18 mouse cellular contexts compared by ENCODE assay signal in genomic region chr6:38823827-38824226, GRCm38 (mm10). TPM values are rescaled to one million over a fixed set of nuclear protein-coding genes. Genes with fewer than 3 reads are reported as not detected.
DNase-seq lines count a peak whose midpoint lies in the region; ATAC-seq and TF ChIP-seq lines count a peak whose summit lies in the region.
"Had no signal": no experiment of that assay in that cellular context is flagged by ENCODE, and none has a peak within 500 bp of the region (broad histone marks: within the 10 kb centered on the region; RNA-seq: fewer than 3 reads in every experiment).

No protein-coding gene starts in this region.

- H3K27ac ChIP-seq in liver, embryonic 12.5 days: no peak overlapping the region
- peak overlapping the region; percentile 54 for H3K27ac ChIP-seq in liver, embryonic 16.5 days (ENCODE audit: low read length)
- no peak overlapping the region for H3K27ac ChIP-seq in hindbrain, postnatal 0 days
- H3K27ac ChIP-seq in intestine, embryonic 16.5 days (ENCODE audit: low read length): no peak overlapping the region
- H3K27ac ChIP-seq: embryonic facial prominence, embryonic 15.5 days; heart, embryonic 15.5 days; hindbrain, embryonic 12.5 days; intestine, embryonic 15.5 days; midbrain, embryonic 10.5 days; neural tube, embryonic 15.5 days had no signal

- peak overlapping the region; percentile 3; the same call in 1 of the 2 replicates for H3K9ac ChIP-seq in liver, embryonic 12.5 days
- no peak overlapping the region for H3K9ac ChIP-seq in liver, embryonic 16.5 days (ENCODE audit: low read depth, low read length)
- H3K9ac ChIP-seq in hindbrain, postnatal 0 days (replicated peaks; ENCODE audit: low read length): no peak overlapping the region
- H3K9ac ChIP-seq in intestine, embryonic 16.5 days (ENCODE audit: low read depth, low read length): no peak overlapping the region
- H3K9ac ChIP-seq: embryonic facial prominence, embryonic 15.5 days; heart, embryonic 15.5 days; hindbrain, embryonic 12.5 days; intestine, embryonic 15.5 days; neural tube, embryonic 15.5 days had no signal

- DNase-seq in adrenal gland, adult 2 months: peak; percentile 72
- no peak for DNase-seq in adrenal gland, adult 18-20 months (ENCODE audit: low spot score in 2 of 2)
- DNase-seq in liver: no peak
- DNase-seq in adrenal gland, adult 8-10 months: peak; percentile 66
- DNase-seq in hindbrain, postnatal 0 days (ENCODE audit: low spot score): no peak
- DNase-seq: B cell, adult 2 months; cerebellum, adult 2 months; layer of hippocampus, postnatal 36 days; retina, postnatal 1 day had no signal

- ATAC-seq in liver, embryonic 12.5 days: no peak
- no peak for ATAC-seq in liver, embryonic 16.5 days (ENCODE audit: low read depth)
- ATAC-seq in hindbrain, postnatal 0 days: no peak
- ATAC-seq in intestine, embryonic 16.5 days: no peak
- ATAC-seq: intestine, embryonic 15.5 days had no signal

- no peaks in the 10 kb centered on the region for H3K9me3 ChIP-seq in liver, embryonic 12.5 days (replicated peaks)
- H3K9me3 ChIP-seq in liver, embryonic 16.5 days (replicated peaks; ENCODE audit: control insufficient read depth, low read length): no peaks in the 10 kb centered on the region
- H3K9me3 ChIP-seq in hindbrain, postnatal 0 days (ENCODE audit: low read length): no peaks in the 10 kb centered on the region
- no peaks in the 10 kb centered on the region for H3K9me3 ChIP-seq in intestine, embryonic 16.5 days (ENCODE audit: control insufficient read depth, low read length)
- H3K9me3 ChIP-seq: embryonic facial prominence, embryonic 15.5 days; heart, embryonic 15.5 days; hindbrain, embryonic 12.5 days; intestine, embryonic 15.5 days; midbrain, embryonic 10.5 days; neural tube, embryonic 15.5 days had no signal

- H3K27me3 ChIP-seq in liver, embryonic 12.5 days (replicated peaks): no peaks in the 10 kb centered on the region
- no peaks in the 10 kb centered on the region for H3K27me3 ChIP-seq in liver, embryonic 16.5 days (ENCODE audit: control insufficient read depth, insufficient read depth, low read depth, low read length)
- H3K27me3 ChIP-seq in hindbrain, postnatal 0 days (ENCODE audit: insufficient read depth, low read length): no peaks in the 10 kb centered on the region
- H3K27me3 ChIP-seq in intestine, embryonic 16.5 days (replicated peaks; ENCODE audit: control insufficient read depth, insufficient read depth, low read length): no peaks in the 10 kb centered on the region
- H3K27me3 ChIP-seq: embryonic facial prominence, embryonic 15.5 days; heart, embryonic 15.5 days; hindbrain, embryonic 12.5 days; intestine, embryonic 15.5 days; neural tube, embryonic 15.5 days had no signal

- H3K4me1 ChIP-seq in liver, embryonic 12.5 days: peaks cover 69% of the 10 kb centered on the region
- H3K4me1 ChIP-seq in liver, embryonic 16.5 days (ENCODE audit: control insufficient read depth, low read depth, low read length): peaks cover 48% of the 10 kb centered on the region
- H3K4me1 ChIP-seq in hindbrain, postnatal 0 days (ENCODE audit: insufficient read depth, low read length): no peaks in the 10 kb centered on the region
- peaks cover 21% of the 10 kb centered on the region for H3K4me1 ChIP-seq in intestine, embryonic 16.5 days (ENCODE audit: control insufficient read depth, insufficient read depth, low read length)
- H3K4me1 ChIP-seq: embryonic facial prominence, embryonic 15.5 days; hindbrain, embryonic 12.5 days; midbrain, embryonic 10.5 days; neural tube, embryonic 15.5 days had no signal

- H3K36me3 ChIP-seq in liver, embryonic 12.5 days: peaks cover 40% of the 10 kb centered on the region
- peaks cover 14% of the 10 kb centered on the region for H3K36me3 ChIP-seq in liver, embryonic 16.5 days (ENCODE audit: control insufficient read depth, insufficient read depth)
- H3K36me3 ChIP-seq in hindbrain, postnatal 0 days (ENCODE audit: insufficient read depth, low read length): peaks cover 2% of the 10 kb centered on the region; the same call in 1 of the 2 replicates
- H3K36me3 ChIP-seq in intestine, embryonic 16.5 days (ENCODE audit: control insufficient read depth, insufficient read depth, low read length): peaks cover 2% of the 10 kb centered on the region; the same call in 1 of the 2 replicates

- TF ChIP-seq CTCF in hindbrain, postnatal 0 days (IDR thresholded peaks at IDR 0.05; ENCODE audit: low read depth): no peak

- no peak overlapping the region for H3K4me2 ChIP-seq in liver, embryonic 12.5 days
- no peak overlapping the region for H3K4me2 ChIP-seq in liver, embryonic 16.5 days (ENCODE audit: low read depth, low read length)
- no peak overlapping the region for H3K4me2 ChIP-seq in hindbrain, postnatal 0 days (ENCODE audit: low read depth, low read length)
- no peak overlapping the region for H3K4me2 ChIP-seq in intestine, embryonic 16.5 days (ENCODE audit: low read depth, low read length)
- H3K4me2 ChIP-seq: embryonic facial prominence, embryonic 15.5 days; heart, embryonic 15.5 days; hindbrain, embryonic 12.5 days; intestine, embryonic 15.5 days; neural tube, embryonic 15.5 days had no signal

- no peak overlapping the region for H3K4me3 ChIP-seq in liver, embryonic 12.5 days
- H3K4me3 ChIP-seq in liver, embryonic 16.5 days (ENCODE audit: low read depth, low read length): no peak overlapping the region
- no peak overlapping the region for H3K4me3 ChIP-seq in hindbrain, postnatal 0 days (ENCODE audit: low read length)
- no peak overlapping the region for H3K4me3 ChIP-seq in intestine, embryonic 16.5 days (ENCODE audit: low read length)
- H3K4me3 ChIP-seq: embryonic facial prominence, embryonic 15.5 days; heart, embryonic 15.5 days; hindbrain, embryonic 12.5 days; intestine, embryonic 15.5 days; midbrain, embryonic 10.5 days; neural tube, embryonic 15.5 days had no signal

RNA-seq across cellular contexts. Expression of gene Tbxas1, which starts 51.4 kb away (rescaled TPM):
- 1 to 10 TPM; 7.5 to 8.5 TPM for total RNA-seq in adrenal gland, adult 2 months (2021)
- 3.3 and 4.0 TPM in 2 replicates for polyA plus RNA-seq in adrenal gland, adult 2 months (2012; rRNA removed)
- 1 to 10 TPM; 6.4 to 6.6 TPM for total RNA-seq in adrenal gland, adult 18-20 months (2021)
- polyA plus RNA-seq in liver, embryonic 12.5 days (2016; fragmentation: Nextera tagmentation; extraction: Ambion mirVana): 11.3 and 12.9 TPM in 2 replicates
- 10 to 100 TPM in 2 of 4 experiments, 1 to 10 TPM in 2; 6.9 to 10.5 (median 9.8) TPM for total RNA-seq in adrenal gland, adult 8-10 months (2022)
- 10.8 and 12.8 TPM in 2 replicates for polyA plus RNA-seq in liver, embryonic 16.5 days (2015; fragmentation: Nextera tagmentation; extraction: Ambion mirVana)
- total RNA-seq in hindbrain, postnatal 0 days (2014; rRNA removed): 2.0 and 4.3 TPM in 2 replicates
- polyA plus RNA-seq in hindbrain, postnatal 0 days (2015; fragmentation: Nextera tagmentation; extraction: Ambion mirVana): 2.1 and 2.4 TPM in 2 replicates
- 4.3 and 4.8 TPM in 2 replicates for polyA plus RNA-seq in intestine, embryonic 16.5 days (2015; fragmentation: Nextera tagmentation; extraction: Ambion mirVana)

RNA-seq across cellular contexts. Expression of gene Hipk2, which starts 52.1 kb away (rescaled TPM):
- total RNA-seq in adrenal gland, adult 2 months (2021): 100 to 1,000 TPM in 1 of 2 experiments, 10 to 100 TPM in 1; 98.6 to 163 TPM
- 85.1 and 97.1 TPM in 2 replicates for polyA plus RNA-seq in adrenal gland, adult 2 months (2012; rRNA removed)
- total RNA-seq in adrenal gland, adult 18-20 months (2021): 100 to 1,000 TPM; 102 to 135 TPM
- polyA plus RNA-seq in liver, embryonic 12.5 days (2016; fragmentation: Nextera tagmentation; extraction: Ambion mirVana): 26.8 and 28.9 TPM in 2 replicates
- total RNA-seq in adrenal gland, adult 8-10 months (2022): 100 to 1,000 TPM; 143 to 161 (median 151) TPM
- polyA plus RNA-seq in liver, embryonic 16.5 days (2015; fragmentation: Nextera tagmentation; extraction: Ambion mirVana): 17.5 and 19.8 TPM in 2 replicates
- total RNA-seq in hindbrain, postnatal 0 days (2014; rRNA removed): 60.3 and 67.8 TPM in 2 replicates
- 24.9 and 25.3 TPM in 2 replicates for polyA plus RNA-seq in hindbrain, postnatal 0 days (2015; fragmentation: Nextera tagmentation; extraction: Ambion mirVana)
- polyA plus RNA-seq in intestine, embryonic 16.5 days (2015; fragmentation: Nextera tagmentation; extraction: Ambion mirVana): 16.2 and 18.7 TPM in 2 replicates

Comparison
In these comparisons a context has a peak if more than half of its experiments do, and no peak if none do; other contexts are left out.
1. DNase-seq: peak in adrenal gland, adult 2 months (single experiment) and adrenal gland, adult 8-10 months (single experiment); none in adrenal gland, adult 18-20 months (0 of 2), liver (single experiment) and hindbrain, postnatal 0 days (single experiment).